Mouse (Mus musculus): ENCODE data around the gene Rfc4. TPM values are rescaled to one million over a fixed set of nuclear protein-coding genes. Genes with fewer than 3 reads are reported as not detected.

Rfc4 gene
- polyA plus RNA-seq (2015; fragmentation: Nextera tagmentation; extraction: Ambion mirVana): 54.3 and 59.4 TPM in 2 replicates

GRCm38 (mm10) chr16:23127673-23128375 is at the start of gene Rfc4:
Gene Rfc4 (minus strand): TSS chr16:23127737.
- ATAC-seq: peak; percentile 97
- Histone ChIP-seq H3K27ac (ENCODE audit: low read depth) (peak within 1 kb of the TSS; percentile 99), H3K9me3 (ENCODE audit: low read length) (no peaks in the 10 kb centered on the region), H3K9ac (replicated peaks) (peak within 1 kb of the TSS; percentile 88), H3K4me2 (ENCODE audit: low read depth, low read length) (peak within 1 kb of the TSS; percentile 87), H3K4me3 (ENCODE audit: low read depth, low read length) (peak within 1 kb of the TSS; percentile 81), H3K27me3 (ENCODE audit: insufficient read depth, low read length) (no peaks in the 10 kb centered on the region), H3K36me3 (replicated peaks; ENCODE audit: insufficient read depth, low read length) (peaks cover 14% of the 10 kb centered on the region), H3K4me1 (ENCODE audit: insufficient read depth) (peaks cover 8% of the 10 kb centered on the region)
- under 1% methylated on average over 51 of the region's 51 CpGs for WGBS (ENCODE audit: insufficient replicate concordance)
- peak; percentile 94 for DNase-seq
- peak; percentile 56 for TF ChIP-seq CTCF (IDR thresholded peaks at IDR 0.05; ENCODE audit: low read depth)
- peak; percentile 63 for TF ChIP-seq EP300 (IDR thresholded peaks at IDR 0.05; ENCODE audit: low read depth)

- DNase-seq (no peak), ATAC-seq (peak; percentile 29; the same call in 1 of the 2 replicates)
- Histone ChIP-seq H3K27ac (ENCODE audit: low read depth) (no peak overlapping the region), H3K27me3 (ENCODE audit: insufficient read depth, low read length) (no peaks in the 10 kb centered on the region), H3K9me3 (ENCODE audit: low read length) (no peaks in the 10 kb centered on the region), H3K9ac (replicated peaks) (no peak overlapping the region), H3K36me3 (replicated peaks; ENCODE audit: insufficient read depth, low read length) (no peaks in the 10 kb centered on the region), H3K4me3 (ENCODE audit: low read depth, low read length) (no peak overlapping the region), H3K4me1 (ENCODE audit: insufficient read depth) (peaks cover 6% of the 10 kb centered on the region; the same call in 1 of the 2 replicates), H3K4me2 (ENCODE audit: low read depth, low read length) (no peak overlapping the region)
- TF ChIP-seq EP300 (IDR thresholded peaks at IDR 0.05; ENCODE audit: low read depth): peak; percentile 66; the same call in 1 of the 2 replicates
- no peak for TF ChIP-seq CTCF (IDR thresholded peaks at IDR 0.05; ENCODE audit: low read depth)
- WGBS (ENCODE audit: insufficient replicate concordance): 28% methylated on average over 3 of the region's 3 CpGs
Measured at GRCm38 (mm10) chr16:23175956-23176355, 48.4 kb upstream of the Rfc4 start.

- Histone ChIP-seq H3K36me3 (replicated peaks; ENCODE audit: insufficient read depth, low read length) (no peaks in the 10 kb centered on the region), H3K27ac (ENCODE audit: low read depth) (no peak overlapping the region), H3K9ac (replicated peaks) (no peak overlapping the region), H3K27me3 (ENCODE audit: insufficient read depth, low read length) (no peaks in the 10 kb centered on the region), H3K4me1 (ENCODE audit: insufficient read depth) (peaks cover 6% of the 10 kb centered on the region; the same call in 1 of the 2 replicates), H3K4me3 (ENCODE audit: low read depth, low read length) (no peak overlapping the region), H3K9me3 (ENCODE audit: low read length) (no peaks in the 10 kb centered on the region), H3K4me2 (ENCODE audit: low read depth, low read length) (no peak overlapping the region)
- DNase-seq (no peak), ATAC-seq (no peak)
- no peak for TF ChIP-seq EP300 (IDR thresholded peaks at IDR 0.05; ENCODE audit: low read depth)
- TF ChIP-seq CTCF (IDR thresholded peaks at IDR 0.05; ENCODE audit: low read depth): no peak
- WGBS (ENCODE audit: insufficient replicate concordance): 37% methylated on average over 5 of the region's 5 CpGs
Measured at GRCm38 (mm10) chr16:23174855-23175254, 47.3 kb upstream of the Rfc4 start.

GRCm38 (mm10) chr16:23173904-23174303 is 46.4 kb upstream of the Rfc4 start:
- no peaks in the 10 kb centered on the region for H3K9me3 ChIP-seq (ENCODE audit: low read length)
- TF ChIP-seq EP300 (IDR thresholded peaks at IDR 0.05; ENCODE audit: low read depth) (0 out of 2 replicates have a peak, but pooled peaks have one; percentile 22), CTCF (IDR thresholded peaks at IDR 0.05; ENCODE audit: low read depth) (no peak)
- no peaks in the 10 kb centered on the region for H3K27me3 ChIP-seq (ENCODE audit: insufficient read depth, low read length)
- H3K4me1 ChIP-seq (ENCODE audit: insufficient read depth): peaks cover 6% of the 10 kb centered on the region; the same call in 1 of the 2 replicates
- H3K4me2 ChIP-seq (ENCODE audit: low read depth, low read length): peak overlapping the region; percentile 13; the same call in 1 of the 2 replicates
- WGBS (ENCODE audit: insufficient replicate concordance): 67% methylated on average over 5 of the region's 5 CpGs
- DNase-seq (no peak), ATAC-seq (peak; percentile 88)
- H3K36me3 ChIP-seq (replicated peaks; ENCODE audit: insufficient read depth, low read length): no peaks in the 10 kb centered on the region
- H3K9ac ChIP-seq (replicated peaks): no peak overlapping the region
- H3K4me3 ChIP-seq (ENCODE audit: low read depth, low read length): no peak overlapping the region
- peak overlapping the region; percentile 62; the same call in 1 of the 2 replicates for H3K27ac ChIP-seq (ENCODE audit: low read depth)

DNA sequence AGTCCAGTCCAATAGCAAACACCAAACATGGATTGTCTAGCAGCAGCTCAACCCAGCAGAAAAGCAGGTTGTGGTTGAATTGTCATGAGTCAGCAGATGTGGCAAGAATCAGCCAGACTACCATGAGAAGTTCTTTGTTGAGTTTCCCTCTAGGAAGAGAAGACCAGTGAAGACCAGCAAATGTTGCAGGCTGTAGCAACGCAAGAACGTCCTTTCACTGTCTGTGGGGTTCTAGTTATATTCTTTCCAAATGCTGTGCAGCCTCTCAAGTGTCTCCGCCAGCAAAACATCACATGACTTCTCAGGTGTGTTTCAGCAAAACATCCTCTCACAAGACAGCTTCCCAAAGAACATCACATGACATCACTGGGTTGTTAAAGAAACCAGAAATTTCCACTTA is 43.3 kb upstream of the Rfc4 start:
- H3K4me1 ChIP-seq (ENCODE audit: insufficient read depth): peaks cover 6% of the 10 kb centered on the region; the same call in 1 of the 2 replicates
- no peaks in the 10 kb centered on the region for H3K36me3 ChIP-seq (replicated peaks; ENCODE audit: insufficient read depth, low read length)
- no peak overlapping the region for H3K27ac ChIP-seq (ENCODE audit: low read depth)
- no peaks in the 10 kb centered on the region for H3K9me3 ChIP-seq (ENCODE audit: low read length)
- no peak overlapping the region for H3K4me3 ChIP-seq (ENCODE audit: low read depth, low read length)
- no peak overlapping the region for H3K4me2 ChIP-seq (ENCODE audit: low read depth, low read length)
- no peak overlapping the region for H3K9ac ChIP-seq (replicated peaks)
- H3K27me3 ChIP-seq (ENCODE audit: insufficient read depth, low read length): no peaks in the 10 kb centered on the region
- DNase-seq (no peak), ATAC-seq (no peak)
- no peak for TF ChIP-seq CTCF (IDR thresholded peaks at IDR 0.05; ENCODE audit: low read depth)
- no peak for TF ChIP-seq EP300 (IDR thresholded peaks at IDR 0.05; ENCODE audit: low read depth)
- 81% methylated on average over 3 of the region's 3 CpGs for WGBS (ENCODE audit: insufficient replicate concordance)

- WGBS (ENCODE audit: insufficient replicate concordance): 28% methylated on average over 5 of the region's 5 CpGs
- DNase-seq: no peak
- no peak overlapping the region for H3K9ac ChIP-seq (replicated peaks)
- ATAC-seq: 0 out of 2 replicates have a peak, but pooled peaks have one; percentile 23
- no peak overlapping the region for H3K4me3 ChIP-seq (ENCODE audit: low read depth, low read length)
- H3K4me1 ChIP-seq (ENCODE audit: insufficient read depth): no peaks in the 10 kb centered on the region
- no peaks in the 10 kb centered on the region for H3K9me3 ChIP-seq (ENCODE audit: low read length)
- TF ChIP-seq CTCF (IDR thresholded peaks at IDR 0.05; ENCODE audit: low read depth) (no peak), EP300 (IDR thresholded peaks at IDR 0.05; ENCODE audit: low read depth) (peak; percentile 66; the same call in 1 of the 2 replicates)
- no peaks in the 10 kb centered on the region for H3K36me3 ChIP-seq (replicated peaks; ENCODE audit: insufficient read depth, low read length)
- no peak overlapping the region for H3K4me2 ChIP-seq (ENCODE audit: low read depth, low read length)
- H3K27me3 ChIP-seq (ENCODE audit: insufficient read depth, low read length): no peaks in the 10 kb centered on the region
- H3K27ac ChIP-seq (ENCODE audit: low read depth): no peak overlapping the region
Measured at GRCm38 (mm10) chr16:23167079-23167478, 39.5 kb upstream of the Rfc4 start.

Data from liver, postnatal 0 days (tissue).